Mouse (Mus musculus): ENCODE measurements around the gene Prim2. TPM values are rescaled to one million over a fixed set of nuclear protein-coding genes. Genes with fewer than 3 reads are reported as not detected.

The Prim2 gene
- polyA plus RNA-seq, 1 experiment = 0.91 TPM

- H3K4me1 ChIP-seq (ENCODE audit: control insufficient read depth) = peaks cover 34% of the 10 kb centered on the region
- TF ChIP-seq TAL1 (IDR thresholded peaks at IDR 0.05; ENCODE audit: low read length) (no peak), GATA1 (IDR thresholded peaks at IDR 0.05; ENCODE audit: low read length) (no peak)
- H3K27me3 ChIP-seq (ENCODE audit: control insufficient read depth) = no peaks in the 10 kb centered on the region
- H3K36me3 ChIP-seq (ENCODE audit: control insufficient read depth) = peaks cover 58% of the 10 kb centered on the region
- H3K4me3 ChIP-seq (replicated peaks) = no peak overlapping the region
- peaks cover 7% of the 10 kb centered on the region for H3K9me3 ChIP-seq (ENCODE audit: control insufficient read depth, low read length)
These were observed 65.4 kb downstream of the Prim2 start for GRCm38 (mm10) chr1:33604087-33604699.

- peaks cover 28% of the 10 kb centered on the region for H3K4me1 ChIP-seq (ENCODE audit: control insufficient read depth)
- peaks cover 9% of the 10 kb centered on the region for H3K9me3 ChIP-seq (ENCODE audit: control insufficient read depth, low read length)
- peaks cover 52% of the 10 kb centered on the region for H3K36me3 ChIP-seq (ENCODE audit: control insufficient read depth)
- no peaks in the 10 kb centered on the region for H3K27me3 ChIP-seq (ENCODE audit: control insufficient read depth)
- TF ChIP-seq GATA1 (IDR thresholded peaks at IDR 0.05; ENCODE audit: low read length) (no peak), TAL1 (IDR thresholded peaks at IDR 0.05; ENCODE audit: low read length) (no peak)
- H3K4me3 ChIP-seq (replicated peaks) = no peak overlapping the region
These were observed 69.9 kb downstream of the Prim2 start for GRCm38 (mm10) chr1:33599698-33600097.

GRCm38 (mm10) chr1:33599019-33599667, 70.5 kb downstream of the Prim2 start:
- Histone ChIP-seq H3K4me1 (ENCODE audit: control insufficient read depth) (peaks cover 26% of the 10 kb centered on the region), H3K27me3 (ENCODE audit: control insufficient read depth) (no peaks in the 10 kb centered on the region), H3K4me3 (replicated peaks) (no peak overlapping the region), H3K36me3 (ENCODE audit: control insufficient read depth) (peaks cover 51% of the 10 kb centered on the region), H3K9me3 (ENCODE audit: control insufficient read depth, low read length) (peaks cover 9% of the 10 kb centered on the region)
- TF ChIP-seq TAL1 (IDR thresholded peaks at IDR 0.05; ENCODE audit: low read length) = no peak
- TF ChIP-seq GATA1 (IDR thresholded peaks at IDR 0.05; ENCODE audit: low read length) = no peak

- peaks cover 49% of the 10 kb centered on the region for H3K36me3 ChIP-seq (ENCODE audit: control insufficient read depth)
- peaks cover 20% of the 10 kb centered on the region for H3K4me1 ChIP-seq (ENCODE audit: control insufficient read depth)
- TF ChIP-seq GATA1 (IDR thresholded peaks at IDR 0.05; ENCODE audit: low read length) (no peak), TAL1 (IDR thresholded peaks at IDR 0.05; ENCODE audit: low read length) (no peak)
- H3K9me3 ChIP-seq (ENCODE audit: control insufficient read depth, low read length) = peaks cover 9% of the 10 kb centered on the region
- no peaks in the 10 kb centered on the region for H3K27me3 ChIP-seq (ENCODE audit: control insufficient read depth)
- no peak overlapping the region for H3K4me3 ChIP-seq (replicated peaks)
These were observed 72.6 kb downstream of the Prim2 start for GRCm38 (mm10) chr1:33597043-33597442.

GRCm38 (mm10) chr1:33595936-33596335, 73.7 kb downstream of the Prim2 start:
- H3K27me3 ChIP-seq (ENCODE audit: control insufficient read depth) = no peaks in the 10 kb centered on the region
- no peak overlapping the region for H3K4me3 ChIP-seq (replicated peaks)
- 0 out of 2 replicates have a peak, but pooled peaks cover 2% of the 10 kb centered on the region for H3K9me3 ChIP-seq (ENCODE audit: control insufficient read depth, low read length)
- H3K4me1 ChIP-seq (ENCODE audit: control insufficient read depth) = peaks cover 12% of the 10 kb centered on the region
- TF ChIP-seq TAL1 (IDR thresholded peaks at IDR 0.05; ENCODE audit: low read length) = no peak
- no peak for TF ChIP-seq GATA1 (IDR thresholded peaks at IDR 0.05; ENCODE audit: low read length)
- H3K36me3 ChIP-seq (ENCODE audit: control insufficient read depth) = peaks cover 51% of the 10 kb centered on the region

- Histone ChIP-seq H3K4me1 (ENCODE audit: control insufficient read depth) (peaks cover 9% of the 10 kb centered on the region; the same call in 1 of the 2 replicates), H3K9me3 (ENCODE audit: control insufficient read depth, low read length) (0 out of 2 replicates have a peak, but pooled peaks cover 2% of the 10 kb centered on the region), H3K4me3 (replicated peaks) (no peak overlapping the region), H3K27me3 (ENCODE audit: control insufficient read depth) (no peaks in the 10 kb centered on the region), H3K36me3 (ENCODE audit: control insufficient read depth) (peaks cover 56% of the 10 kb centered on the region)
- TF ChIP-seq GATA1 (IDR thresholded peaks at IDR 0.05; ENCODE audit: low read length) (no peak), TAL1 (IDR thresholded peaks at IDR 0.05; ENCODE audit: low read length) (no peak)
These were observed 74.6 kb downstream of the Prim2 start for GRCm38 (mm10) chr1:33594966-33595365.

- TF ChIP-seq GATA1 (IDR thresholded peaks at IDR 0.05; ENCODE audit: low read length) (no peak), TAL1 (IDR thresholded peaks at IDR 0.05; ENCODE audit: low read length) (no peak)
- H3K4me3 ChIP-seq (replicated peaks) = no peak overlapping the region
- H3K36me3 ChIP-seq (ENCODE audit: control insufficient read depth) = peaks cover 49% of the 10 kb centered on the region
- H3K4me1 ChIP-seq (ENCODE audit: control insufficient read depth) = peaks cover 7% of the 10 kb centered on the region; the same call in 1 of the 2 replicates
- H3K27me3 ChIP-seq (ENCODE audit: control insufficient read depth) = no peaks in the 10 kb centered on the region
- H3K9me3 ChIP-seq (ENCODE audit: control insufficient read depth, low read length) = 0 out of 2 replicates have a peak, but pooled peaks cover under 1% of the 10 kb centered on the region
These were observed 75.7 kb downstream of the Prim2 start for GRCm38 (mm10) chr1:33593718-33594388.

GRCm38 (mm10) chr1:33591997-33592608, 77.5 kb downstream of the Prim2 start:
- H3K9me3 ChIP-seq (ENCODE audit: control insufficient read depth, low read length) = no peaks in the 10 kb centered on the region
- peaks cover 7% of the 10 kb centered on the region; the same call in 1 of the 2 replicates for H3K4me1 ChIP-seq (ENCODE audit: control insufficient read depth)
- H3K36me3 ChIP-seq (ENCODE audit: control insufficient read depth) = peaks cover 42% of the 10 kb centered on the region
- no peak overlapping the region for H3K4me3 ChIP-seq (replicated peaks)
- no peak for TF ChIP-seq TAL1 (IDR thresholded peaks at IDR 0.05; ENCODE audit: low read length)
- no peak for TF ChIP-seq GATA1 (IDR thresholded peaks at IDR 0.05; ENCODE audit: low read length)
- H3K27me3 ChIP-seq (ENCODE audit: control insufficient read depth) = no peaks in the 10 kb centered on the region
